ENCODE assay signal across 8 mouse cellular contexts in genomic region chr8:105471314-105472015, GRCm38 (mm10). TPM values are rescaled to one million over a fixed set of nuclear protein-coding genes. Genes with fewer than 3 reads are reported as not detected.
DNase-seq lines count a peak whose midpoint lies in the region; ATAC-seq lines count a peak whose summit lies in the region.

Gene Tppp3 (minus strand): TSS chr8:105471526.

- no peaks in the 10 kb centered on the region for H3K9me3 ChIP-seq in hindbrain, embryonic 12.5 days (replicated peaks)

- peak within 1 kb of the TSS; percentile 63 for H3K9ac ChIP-seq in hindbrain, embryonic 12.5 days

- H3K27ac ChIP-seq in hindbrain, embryonic 12.5 days: peak within 1 kb of the TSS; percentile 89

- peak within 1 kb of the TSS; percentile 41 for H3K4me3 ChIP-seq in hindbrain, embryonic 12.5 days

- peak; percentile 89 for ATAC-seq in hindbrain, embryonic 12.5 days (ENCODE audit: low FRiP score)

- peak; percentile 93 to 96 for DNase-seq in adrenal gland, adult (ENCODE audit: inconsistent age in 2 of 2, low spot score in 1 of 2)
- DNase-seq in cerebellum, postnatal 36 days: peak; percentile 87 to 91
- DNase-seq in frontal cortex, postnatal 25 days (ENCODE audit: low spot score in 2 of 2): peak; percentile 53 to 61
- DNase-seq in layer of hippocampus, postnatal 25 days (ENCODE audit: extremely low spot score in 1 of 2, low spot score in 1 of 2): peak; percentile 60 to 65
- peak; percentile 100 for DNase-seq in lung, postnatal 10 days
- DNase-seq in ovary, postnatal 36 days (ENCODE audit: low spot score): peak; percentile 94
- peak; percentile 17 to 30 for DNase-seq in thymus, postnatal 36 days

- WGBS in hindbrain, embryonic 12.5 days: 2% methylated on average over 25 of the region's 25 CpGs

- peaks cover 78% of the 10 kb centered on the region for H3K4me1 ChIP-seq in hindbrain, embryonic 12.5 days

- peak within 1 kb of the TSS; percentile 57 for H3K4me2 ChIP-seq in hindbrain, embryonic 12.5 days (replicated peaks)

- peaks cover 18% of the 10 kb centered on the region for H3K27me3 ChIP-seq in hindbrain, embryonic 12.5 days

- peaks cover 21% of the 10 kb centered on the region for H3K36me3 ChIP-seq in hindbrain, embryonic 12.5 days

RNA-seq across cellular contexts. Expression of gene Tppp3, which starts in this region (rescaled TPM):
- 162 and 186 TPM in 2 replicates for polyA plus RNA-seq in hindbrain, embryonic 12.5 days (2016; fragmentation: Nextera tagmentation; extraction: Ambion mirVana)
- total RNA-seq in layer of hippocampus, postnatal 25 days (2021): 10 to 100 TPM; 26.7 to 33.7 TPM

Comparison
In these comparisons a context has a peak if more than half of its experiments do, and no peak if none do; other contexts are left out.
1. Peak in every context shown above with its lines: DNase-seq, ATAC-seq, H3K4me3 ChIP-seq and H3K27ac ChIP-seq.
2. DNase-seq: peak in every context shown above with its lines; median percentile 100 in lung, postnatal 10 days; 94 in adrenal gland, adult; 94 in ovary, postnatal 36 days; 89 in cerebellum, postnatal 36 days; 62 in layer of hippocampus, postnatal 25 days; 57 in frontal cortex, postnatal 25 days; 24 in thymus, postnatal 36 days.